Mouse (Mus musculus) CD4-positive, CD25-positive, alpha-beta regulatory T cell, adult 2 months (primary cell): Measurements from ENCODE around the gene Twist1.

Source experiments
- DNase-seq: peaks from one replicate; pipeline ENCODE4 v3.0.0-alpha.2; 2012; ENCODE audit warnings: low read depth, low spot score

Gene Twist1

DNA sequence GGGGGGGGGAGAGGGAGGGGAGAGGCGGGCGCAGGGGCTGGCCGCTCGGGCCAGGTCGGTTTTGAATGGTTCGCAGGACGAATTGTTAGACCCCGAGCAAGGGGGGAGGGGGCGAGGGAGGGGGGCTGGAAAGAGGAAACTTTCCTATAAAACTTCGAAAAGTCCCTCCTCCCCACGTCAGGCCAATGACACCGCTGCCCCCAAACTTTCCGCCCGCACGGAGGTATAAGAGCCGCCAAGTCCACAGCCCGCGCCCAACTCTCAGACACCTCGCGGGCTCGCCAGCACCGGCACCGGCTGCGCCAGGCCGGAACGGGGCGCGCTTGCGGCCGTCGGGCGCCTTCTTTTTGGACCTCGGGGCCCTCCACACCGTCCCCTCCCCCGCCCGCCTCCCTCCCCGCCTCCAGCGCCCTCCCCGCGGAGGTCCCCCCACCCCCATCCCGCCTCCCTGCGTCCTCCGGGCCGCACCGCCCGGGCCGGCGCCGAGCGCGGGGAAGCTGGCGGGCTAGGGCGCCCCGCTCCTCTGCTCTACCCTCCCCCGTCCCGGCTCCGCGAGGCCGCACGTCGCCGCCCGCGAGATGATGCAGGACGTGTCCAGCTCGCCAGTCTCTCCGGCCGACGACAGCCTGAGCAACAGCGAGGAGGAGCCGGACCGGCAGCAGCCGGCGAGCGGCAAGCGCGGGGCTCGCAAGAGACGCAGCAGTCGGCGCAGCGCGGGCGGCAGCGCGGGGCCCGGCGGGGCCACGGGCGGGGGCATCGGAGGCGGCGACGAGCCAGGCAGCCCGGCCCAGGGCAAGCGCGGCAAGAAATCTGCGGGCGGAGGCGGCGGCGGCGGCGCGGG lies at the start of gene Twist1:
TSS of gene Twist1 (plus strand) at position 272 of the 841 bp plus-strand sequence.
- peak; percentile 6 for DNase-seq

- no peak for DNase-seq
Observed at GRCm38 (mm10) chr12:33926751-33927150, 30.7 kb upstream of the Twist1 start.

GRCm38 (mm10) chr12:33927334-33928098 lies 30.0 kb upstream of the Twist1 start:
- DNase-seq: no peak

- no peak for DNase-seq
Observed at GRCm38 (mm10) chr12:33928331-33929192, 28.9 kb upstream of the Twist1 start, which contains the start of gene Ferd3l. Ferd3l (plus strand) TSS chr12:33928425.

DNA sequence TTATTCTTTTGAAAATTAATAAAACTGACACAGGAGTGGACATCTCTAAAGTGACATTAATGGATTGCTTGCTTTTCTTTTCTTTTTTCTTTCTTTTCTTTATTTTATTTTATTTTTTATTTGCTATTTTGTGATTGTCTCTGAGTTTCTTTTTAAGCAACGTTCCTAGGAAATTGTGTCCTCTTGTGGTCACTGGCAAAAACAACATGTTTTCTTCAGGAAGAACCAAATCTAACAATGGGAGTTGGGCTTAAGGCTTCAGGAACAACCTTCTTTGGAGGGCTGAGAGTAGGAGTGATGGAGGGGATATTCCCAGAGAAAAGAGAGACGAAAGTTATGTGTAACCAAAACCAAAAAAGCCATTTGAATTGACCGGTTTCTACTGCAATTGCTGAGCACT lies 4.6 kb upstream of the Twist1 start:
- no peak for DNase-seq

DNA sequence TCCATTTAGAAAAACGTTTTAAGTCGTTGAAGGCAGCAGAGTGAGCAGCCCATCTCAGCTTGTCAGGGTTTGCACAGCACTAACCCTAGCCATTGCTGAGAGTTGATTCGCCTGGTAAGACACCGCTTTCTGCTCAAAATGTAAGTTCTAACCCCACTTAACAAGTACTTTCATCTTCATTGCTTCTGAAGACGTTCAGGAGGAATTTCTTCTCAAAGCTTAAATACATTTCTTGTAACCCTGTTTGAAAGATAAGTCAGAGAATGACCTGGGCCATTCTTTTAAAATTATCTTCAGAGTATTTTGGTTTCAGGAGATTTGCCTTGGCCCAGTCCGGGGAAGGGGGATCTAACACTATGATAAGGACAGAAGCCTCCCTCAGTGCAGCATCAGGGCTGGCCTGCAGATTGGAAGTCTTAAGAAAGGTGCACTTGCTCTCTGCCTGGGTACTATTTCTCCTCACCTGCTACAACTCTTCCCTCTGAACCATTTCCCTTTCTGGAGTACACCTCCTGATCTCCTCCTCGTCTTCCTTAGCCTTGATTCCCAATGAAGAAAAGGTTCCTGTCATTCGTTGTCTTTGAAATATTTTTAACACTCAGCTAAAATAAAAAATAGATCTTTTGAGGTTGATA lies 2.4 kb upstream of the Twist1 start:
- no peak for DNase-seq

GRCm38 (mm10) chr12:33955606-33956295 lies 1.7 kb upstream of the Twist1 start:
- DNase-seq: no peak

GRCm38 (mm10) chr12:33956576-33957399 lies 683 bp upstream of the Twist1 start:
- no peak for DNase-seq

DNA sequence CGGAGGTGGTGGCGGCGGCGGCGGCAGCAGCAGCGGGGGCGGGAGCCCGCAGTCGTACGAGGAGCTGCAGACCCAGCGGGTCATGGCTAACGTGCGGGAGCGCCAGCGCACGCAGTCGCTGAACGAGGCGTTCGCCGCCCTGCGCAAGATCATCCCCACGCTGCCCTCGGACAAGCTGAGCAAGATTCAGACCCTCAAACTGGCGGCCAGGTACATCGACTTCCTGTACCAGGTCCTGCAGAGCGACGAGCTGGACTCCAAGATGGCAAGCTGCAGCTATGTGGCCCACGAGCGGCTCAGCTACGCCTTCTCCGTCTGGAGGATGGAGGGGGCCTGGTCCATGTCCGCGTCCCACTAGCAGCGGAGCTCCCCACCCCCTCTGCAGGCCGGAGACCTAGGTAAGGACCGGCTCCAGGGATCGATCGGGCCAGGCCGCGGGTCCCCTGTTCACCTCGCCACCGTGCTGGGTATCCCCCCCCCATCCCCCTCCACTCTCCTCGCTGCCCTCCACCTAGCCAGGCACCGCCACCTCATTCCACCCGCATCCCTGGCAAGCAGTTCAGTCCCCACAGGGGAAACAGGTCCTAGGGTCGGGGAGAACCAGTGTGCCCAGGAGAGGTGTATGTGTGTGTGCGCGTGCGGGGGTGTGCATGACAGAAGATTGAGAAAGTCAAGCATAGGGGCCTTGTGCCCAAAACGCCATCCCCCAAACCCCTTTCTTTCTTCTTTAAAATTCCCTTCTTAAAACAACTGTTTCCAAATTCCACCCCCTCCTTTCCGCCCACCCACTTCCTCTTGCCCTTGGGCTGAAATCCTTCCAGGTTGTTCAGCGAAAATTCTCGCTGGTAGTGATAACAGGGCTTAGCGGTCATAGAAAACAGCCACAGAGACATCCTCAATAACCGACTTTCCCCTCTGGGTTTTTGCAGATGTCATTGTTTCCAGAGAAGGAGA lies 1.0 kb downstream of the Twist1 start:
- DNase-seq: peak; percentile 18

DNA sequence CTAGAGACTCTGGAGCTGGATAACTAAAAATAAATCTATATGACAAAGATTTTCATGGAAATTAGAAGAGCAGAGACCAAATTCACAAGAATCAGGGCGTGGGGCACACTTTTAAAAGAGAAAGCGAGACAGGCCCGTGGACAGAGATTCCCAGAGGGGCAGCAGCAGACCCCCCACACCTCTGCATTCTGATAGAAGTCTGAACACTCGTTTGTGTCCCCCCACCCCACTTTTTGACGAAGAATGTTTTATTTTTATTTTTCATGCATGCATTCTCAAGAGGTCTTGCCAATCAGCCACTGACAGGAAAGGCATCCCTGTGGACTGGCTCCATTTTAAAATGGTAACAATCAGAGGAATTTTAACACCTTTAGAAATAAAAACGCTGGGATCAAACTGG lies 1.7 kb downstream of the Twist1 start:
- DNase-seq: no peak

DNA sequence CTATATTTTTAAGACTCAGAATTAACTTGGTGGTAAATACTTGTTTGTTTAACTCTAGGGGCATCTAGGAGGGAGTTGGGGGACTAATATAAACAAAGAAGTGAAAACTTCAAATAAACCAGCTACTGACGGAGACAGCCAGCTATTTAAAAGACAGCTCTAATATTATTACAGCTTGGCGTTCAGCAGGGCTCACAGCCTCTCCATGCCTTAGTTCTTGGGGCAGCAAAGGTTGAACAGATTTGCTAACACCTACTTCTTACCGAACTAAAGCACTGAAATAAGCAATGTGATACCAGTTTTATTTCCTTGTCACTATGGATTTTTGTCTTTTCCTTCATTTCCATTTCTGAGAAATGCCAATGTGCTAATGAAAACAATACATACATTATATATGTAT lies 2.4 kb downstream of the Twist1 start:
- DNase-seq: no peak

DNA sequence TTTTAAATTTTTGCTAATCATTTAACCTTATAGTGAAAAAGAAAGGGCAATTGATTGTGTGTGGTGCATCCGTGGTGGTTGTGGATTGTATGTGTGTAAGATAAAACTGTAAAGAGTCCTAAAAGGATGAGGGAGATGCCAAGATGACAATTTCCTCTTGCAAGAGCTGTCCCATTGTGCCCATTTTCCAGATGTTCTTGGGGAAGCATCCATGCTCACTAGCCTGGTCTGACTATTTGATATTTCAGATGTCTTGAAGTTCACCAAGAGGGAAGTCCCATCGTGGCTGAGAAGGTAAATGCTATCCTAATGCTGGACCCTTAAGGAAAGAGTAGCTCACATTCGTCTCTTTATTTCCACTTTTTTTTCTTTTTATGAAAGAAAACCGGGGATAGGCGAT lies 3.5 kb downstream of the Twist1 start:
- no peak for DNase-seq

DNA sequence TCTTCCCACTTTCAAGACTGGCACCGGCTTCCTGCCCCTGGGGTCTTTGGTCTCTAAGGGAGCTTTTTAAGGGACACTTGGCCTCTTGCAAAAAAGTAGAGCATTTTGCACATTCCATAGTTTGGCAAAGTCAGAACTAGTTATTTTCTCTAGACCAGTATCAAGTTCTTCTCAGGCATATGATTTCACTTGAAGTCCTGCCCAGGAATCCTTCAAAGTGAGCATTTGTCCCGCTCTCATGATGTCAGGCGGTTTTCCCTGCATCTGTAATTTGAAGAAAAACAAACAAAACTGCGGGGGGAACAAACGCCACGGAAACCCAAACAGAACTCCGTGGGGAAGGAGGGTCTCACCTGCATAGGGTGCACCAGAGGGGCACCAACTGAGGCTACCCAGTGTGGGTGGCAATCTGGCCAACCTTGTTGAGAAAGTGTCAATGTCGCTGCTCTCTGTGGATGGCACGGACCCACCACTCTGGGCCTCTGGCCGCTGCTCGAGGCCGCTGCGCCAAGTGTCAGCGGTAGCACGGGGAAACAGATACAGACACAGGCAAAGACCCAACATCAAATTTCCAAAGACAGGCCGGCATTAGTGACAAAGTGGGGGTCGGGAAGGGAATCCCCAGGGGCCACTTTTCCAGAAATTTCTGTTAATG lies 4.8 kb downstream of the Twist1 start:
- no peak for DNase-seq

DNA sequence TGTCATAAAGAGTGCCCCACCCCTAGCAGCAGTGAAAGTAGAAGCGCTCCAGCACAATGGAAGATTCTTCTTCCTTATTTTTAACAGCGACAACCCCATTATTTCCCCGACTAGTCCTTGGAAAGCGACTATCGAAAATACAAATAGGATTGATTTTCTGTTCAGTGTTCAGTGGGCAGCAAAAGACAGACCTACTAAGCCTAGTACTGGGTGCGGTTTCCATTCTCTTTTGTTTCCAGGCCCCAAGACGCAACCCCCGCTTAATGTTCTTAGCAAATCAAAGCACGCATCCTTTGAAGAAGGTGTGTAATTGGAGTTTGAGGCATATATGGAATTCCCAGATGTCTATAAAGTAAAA lies 5.3 kb downstream of the Twist1 start:
- no peak for DNase-seq

DNA sequence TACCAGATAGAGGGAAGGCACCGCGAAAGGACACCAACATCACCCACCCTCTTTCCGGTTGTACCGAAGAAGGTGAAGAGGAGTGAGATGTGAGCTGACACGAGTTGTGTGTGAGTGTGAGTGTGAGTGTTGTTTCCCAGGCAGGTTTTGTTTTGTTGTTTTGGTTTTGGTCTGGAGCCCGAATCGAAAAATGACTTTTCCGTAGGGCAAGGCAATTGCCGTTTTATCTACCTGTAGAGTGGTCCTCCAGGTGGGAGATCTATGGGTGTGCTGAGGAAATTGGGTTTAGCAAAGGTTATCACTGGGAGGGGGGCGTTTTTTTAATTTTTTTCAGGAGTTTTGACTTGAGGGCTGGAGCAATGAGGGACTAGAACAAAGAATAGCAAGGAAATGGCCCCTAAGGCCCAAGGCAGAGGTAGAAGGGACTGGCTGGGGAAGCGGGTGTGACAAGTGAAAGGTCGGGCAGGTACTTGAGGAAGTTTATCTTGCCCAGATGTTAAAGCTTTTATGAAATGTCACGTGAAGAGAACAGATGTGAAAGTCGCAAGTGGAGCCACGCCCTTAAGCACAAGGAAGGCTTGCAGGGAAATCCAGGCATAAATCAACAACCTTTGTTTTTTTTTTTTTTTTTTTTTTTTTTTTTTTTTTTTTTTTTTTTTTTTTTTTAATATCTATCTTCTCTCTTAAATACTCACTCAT lies 6.3 kb downstream of the Twist1 start:
- DNase-seq: no peak

DNA sequence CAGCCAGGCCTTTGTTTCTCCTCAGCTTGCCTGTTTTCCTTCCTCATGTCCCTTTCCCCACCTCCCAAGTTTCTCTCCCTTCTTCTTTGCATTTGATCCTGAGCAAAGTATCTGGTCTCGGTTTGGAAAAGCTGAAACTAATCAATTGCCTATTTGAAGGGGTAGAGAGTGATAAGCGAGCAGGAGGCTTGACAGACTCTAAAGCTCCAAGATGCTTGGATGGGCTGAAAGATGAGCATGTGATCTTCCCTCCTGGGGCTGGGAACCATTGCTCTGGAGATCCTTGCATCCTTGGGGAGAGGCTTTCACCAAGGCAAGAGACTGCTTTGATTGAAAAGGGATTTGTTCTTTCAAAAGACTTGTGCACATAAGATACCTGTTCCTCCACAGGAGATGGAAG lies 7.0 kb downstream of the Twist1 start:
- no peak for DNase-seq

DNA sequence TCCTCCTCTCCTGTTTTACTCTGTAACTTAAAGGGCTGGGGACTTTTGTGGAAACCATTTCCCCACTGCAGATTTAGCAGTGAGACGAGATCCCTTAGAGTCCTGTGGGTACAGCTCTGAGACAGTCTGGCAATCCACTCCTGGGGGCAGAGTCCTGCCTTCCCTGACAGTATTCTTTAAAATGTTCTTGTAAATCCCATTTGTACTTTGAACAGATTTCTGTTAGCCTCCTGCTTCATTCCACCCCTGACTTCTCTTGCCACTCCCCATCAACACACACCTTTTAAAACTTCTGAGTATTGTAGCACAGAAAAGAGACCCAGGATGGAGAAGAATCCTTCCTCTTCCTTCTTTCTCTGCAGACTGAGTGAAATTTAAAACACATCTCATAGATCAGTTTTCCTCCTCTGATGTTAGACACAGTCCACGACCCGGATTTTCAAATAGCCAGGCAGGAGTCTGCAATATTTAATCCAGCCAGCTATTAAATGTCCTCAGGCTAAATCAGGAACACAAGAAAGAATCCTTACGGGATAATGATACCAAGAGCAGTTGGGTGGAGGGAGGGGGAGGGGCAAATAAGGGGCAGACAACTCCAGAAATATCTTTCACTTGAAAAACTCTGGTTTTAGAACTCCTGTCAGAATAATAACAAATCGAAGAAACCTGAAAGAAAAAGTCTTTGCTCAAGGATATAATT lies 8.3 kb downstream of the Twist1 start:
- no peak for DNase-seq
